Mouse (Mus musculus): ENCODE measurements around the gene Map6.
"Not testable (repeated sequence)": the region's sequence is repeated elsewhere in the genome, so short reads cannot be mapped to it uniquely, and the experiment has no call there.

The Map6 gene

GRCm38 (mm10) chr7:99355731-99356131 is 88.5 kb downstream of the Map6 start:
- peak; percentile 48 for DNase-seq (ENCODE audit: low spot score)

GRCm38 (mm10) chr7:99356244-99356930 is 89.1 kb downstream of the Map6 start:
- no peak for DNase-seq (ENCODE audit: low spot score)

- DNase-seq (ENCODE audit: low spot score), result no peak
These were observed 90.0 kb downstream of the Map6 start for GRCm38 (mm10) chr7:99357201-99357600.

- no peak for DNase-seq (ENCODE audit: low spot score)
These were observed 91.1 kb downstream of the Map6 start for GRCm38 (mm10) chr7:99358371-99358770.

GRCm38 (mm10) chr7:99360021-99360802 is 93.0 kb downstream of the Map6 start:
- peak; percentile 68 for DNase-seq (ENCODE audit: low spot score)

GRCm38 (mm10) chr7:99360803-99361414 is 93.7 kb downstream of the Map6 start:
- no peak for DNase-seq (ENCODE audit: low spot score)

- DNase-seq (ENCODE audit: low spot score), result no peak
These were observed 94.9 kb downstream of the Map6 start for GRCm38 (mm10) chr7:99362137-99362536.

GRCm38 (mm10) chr7:99365069-99365468 is 97.8 kb downstream of the Map6 start:
- DNase-seq (ENCODE audit: low spot score), result no peak

- DNase-seq (ENCODE audit: low spot score), result no peak
These were observed 99.5 kb downstream of the Map6 start for GRCm38 (mm10) chr7:99366716-99367115.

- not testable (repeated sequence) for DNase-seq (ENCODE audit: low spot score)
These were observed 107.1 kb downstream of the Map6 start for GRCm38 (mm10) chr7:99374325-99374724.

- DNase-seq (ENCODE audit: low spot score), result no peak
These were observed 108.2 kb downstream of the Map6 start for GRCm38 (mm10) chr7:99375455-99375854.

GRCm38 (mm10) chr7:99378870-99379269 is 111.6 kb downstream of the Map6 start:
- DNase-seq (ENCODE audit: low spot score), result no peak

GRCm38 (mm10) chr7:99380491-99381213 is 113.4 kb downstream of the Map6 start:
- DNase-seq (ENCODE audit: low spot score), result no peak

GRCm38 (mm10) chr7:99381214-99382087 is 114.2 kb downstream of the Map6 start, which contains the start of gene Gdpd5:
Gene Gdpd5, plus strand, starts transcription at chr7:99381414.
- peak; percentile 98 for DNase-seq (ENCODE audit: low spot score)

- no peak for DNase-seq (ENCODE audit: low spot score)
These were observed 115.1 kb downstream of the Map6 start for GRCm38 (mm10) chr7:99382088-99383000.

GRCm38 (mm10) chr7:99383246-99383645 is 116.0 kb downstream of the Map6 start:
- DNase-seq (ENCODE audit: low spot score), result no peak

- DNase-seq (ENCODE audit: low spot score), result no peak
These were observed 116.9 kb downstream of the Map6 start for GRCm38 (mm10) chr7:99384101-99384611.

- DNase-seq (ENCODE audit: low spot score), result no peak
These were observed 118.8 kb downstream of the Map6 start for GRCm38 (mm10) chr7:99386030-99386429.
